Mouse (Mus musculus) heart, adult 2 months (tissue): ENCODE measurements at regions not wholly inside any gene's neighbourhood (a gene's known extent, or its start where the extent isn't known, plus 50 kb on each side); places are given as distances from the start of the nearest gene placed in this dataset.

Experiments
- DNase-seq, 2 experiments: peaks; one replicate each; pipeline ENCODE4 v3.0.0; 2021
- H3K27ac ChIP-seq: fragments of 200-600 bp; 2 replicates; pipeline ENCODE4 v1.8.1; 2022
- H3K27me3 ChIP-seq: fragments of 200-500 bp; 2 replicates; pipeline ENCODE4 v1.6.1; 2012; ENCODE audit warnings: mild to moderate bottlenecking, low read length, inconsistent platforms, mixed read lengths; ENCODE audit not compliant: control insufficient read depth, insufficient read depth
- H3K36me3 ChIP-seq: fragments of 200-500 bp; 2 replicates; pipeline ENCODE4 v1.6.1; 2012; ENCODE audit warnings: low read length, inconsistent platforms; ENCODE audit not compliant: control insufficient read depth, insufficient read depth
- H3K4me1 ChIP-seq: fragments of 200-500 bp; 2 replicates; pipeline ENCODE4 v1.6.1; 2011; ENCODE audit warnings: low read length; ENCODE audit not compliant: control insufficient read depth, insufficient read depth
- H3K4me3 ChIP-seq: fragments of 200-600 bp; 2 replicates; pipeline ENCODE4 v1.8.1; 2022
- H3K79me2 ChIP-seq: fragments of 200-500 bp; replicated peaks from 2 replicates; pipeline ENCODE4 v1.6.1; 2012; ENCODE audit warnings: mild to moderate bottlenecking, inconsistent platforms, low read length, moderate library complexity, mixed read lengths; ENCODE audit not compliant: control insufficient read depth, insufficient read depth
- H3K9ac ChIP-seq: fragments of 200-500 bp; 2 replicates; pipeline ENCODE4 v1.6.1; 2012; ENCODE audit warnings: low read depth, mild to moderate bottlenecking, control low read depth, inconsistent platforms, low read length, mixed read lengths
- CTCF ChIP-seq: fragments of 200-600 bp; IDR thresholded peaks from 2 replicates; pipeline ENCODE4 v1.8.1; 2022; ENCODE audit warnings: antibody characterized with exemption, mild to moderate bottlenecking, moderate library complexity
- EP300 ChIP-seq: fragments of 200-500 bp; IDR thresholded peaks from 2 replicates; pipeline ENCODE4 v1.6.1; 2011; ENCODE audit warnings: low read depth, low read length, control low read depth; ENCODE audit not compliant: insufficient read depth
- POLR2A ChIP-seq: fragments of 200-500 bp; IDR thresholded peaks from 2 replicates; pipeline ENCODE4 v1.6.1; 2011; ENCODE audit warnings: mild to moderate bottlenecking, low read depth, low read length, control low read depth; ENCODE audit not compliant: insufficient read depth
- WGBS: fragments of 180-500 bp; shearing (Covaris S2); methylation state at CpG from one replicate; pipeline ENCODE4 v1.1.7; 2018; 5-methylcytosine and 5-hydroxymethylcytosine counted together
- intact Hi-C: fragments of 180-260 bp; cut with DNase I; formaldehyde crosslinking; loops from one replicate; pipeline ENCODE4 v1.15.1; 2025

- Histone ChIP-seq H3K4me3 (no peak overlapping the region), H3K27me3 (no peaks in the 10 kb centered on the region), H3K79me2 (no peaks in the 10 kb centered on the region), H3K9ac (no peak overlapping the region), H3K4me1 (no peaks in the 10 kb centered on the region), H3K36me3 (no peaks in the 10 kb centered on the region), H3K27ac (no peak overlapping the region)
- intact Hi-C loops, result no loop called here
- WGBS, result 70% methylated on average over 2 of the region's 2 CpGs
- DNase-seq, result no peak
- TF ChIP-seq EP300, result no peak
- TF ChIP-seq CTCF, result no peak
- no peak for TF ChIP-seq POLR2A
These were observed 383.0 kb upstream of the Slc7a11 start for GRCm38 (mm10) chr3:50826424-50826819.

DNA sequence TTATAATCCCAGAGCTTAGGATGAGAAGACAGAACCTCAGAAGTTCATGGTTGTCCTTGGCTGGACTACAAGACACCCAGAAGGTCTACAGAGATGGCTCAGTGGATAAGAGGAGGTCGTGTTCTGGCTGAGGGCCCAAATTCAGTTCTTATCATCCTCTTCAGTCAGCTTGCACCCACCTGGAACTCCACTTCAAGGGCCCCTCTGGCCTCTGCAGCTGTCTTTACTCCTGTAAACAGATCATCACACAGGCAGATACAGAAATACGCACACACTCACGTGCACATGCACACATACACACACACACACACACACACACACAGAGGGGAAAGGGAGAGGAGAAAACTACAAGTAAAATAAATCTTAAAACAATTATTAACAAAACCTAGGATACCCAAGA, 385.8 kb upstream of the Slc7a11 start:
- Histone ChIP-seq H3K9ac (no peak overlapping the region), H3K79me2 (no peaks in the 10 kb centered on the region), H3K36me3 (no peaks in the 10 kb centered on the region), H3K4me3 (no peak overlapping the region), H3K27me3 (no peaks in the 10 kb centered on the region), H3K27ac (no peak overlapping the region), H3K4me1 (no peaks in the 10 kb centered on the region)
- intact Hi-C loops, result no loop called here
- 69% methylated on average over 3 of the region's 3 CpGs for WGBS
- no peak for DNase-seq
- TF ChIP-seq EP300 (no peak), CTCF (no peak), POLR2A (no peak)

- Histone ChIP-seq H3K27me3 (no peaks in the 10 kb centered on the region), H3K4me3 (no peak overlapping the region), H3K79me2 (no peaks in the 10 kb centered on the region), H3K4me1 (no peaks in the 10 kb centered on the region), H3K36me3 (no peaks in the 10 kb centered on the region), H3K27ac (no peak overlapping the region), H3K9ac (no peak overlapping the region)
- 81% methylated on average over 6 of the region's 6 CpGs for WGBS
- intact Hi-C loops, result no loop called here
- TF ChIP-seq CTCF (no peak), EP300 (no peak), POLR2A (no peak)
- DNase-seq, result no peak
These were observed 387.0 kb upstream of the Slc7a11 start for GRCm38 (mm10) chr3:50830446-50830845.

- Histone ChIP-seq H3K4me3 (no peak overlapping the region), H3K9ac (no peak overlapping the region), H3K27ac (no peak overlapping the region), H3K4me1 (no peaks in the 10 kb centered on the region), H3K79me2 (no peaks in the 10 kb centered on the region), H3K27me3 (no peaks in the 10 kb centered on the region), H3K36me3 (no peaks in the 10 kb centered on the region)
- 74% methylated on average over 9 of the region's 9 CpGs for WGBS
- TF ChIP-seq CTCF (no peak), EP300 (no peak), POLR2A (no peak)
- intact Hi-C loops, result no loop called here
- no peak for DNase-seq
These were observed 387.5 kb upstream of the Slc7a11 start for GRCm38 (mm10) chr3:50830926-50831325.

GRCm38 (mm10) chr3:50842216-50842615, 382.0 kb upstream of the Noct start:
- no peaks in the 10 kb centered on the region for H3K27me3 ChIP-seq
- no peaks in the 10 kb centered on the region for H3K4me1 ChIP-seq
- no peak for DNase-seq
- no peak overlapping the region for H3K4me3 ChIP-seq
- intact Hi-C loops, result no loop called here
- TF ChIP-seq EP300, result no peak
- TF ChIP-seq POLR2A, result no peak
- TF ChIP-seq CTCF, result no peak
- WGBS, result 59% methylated on average over 4 of the region's 4 CpGs
- no peak overlapping the region for H3K9ac ChIP-seq
- H3K79me2 ChIP-seq, result no peaks in the 10 kb centered on the region
- H3K36me3 ChIP-seq, result no peaks in the 10 kb centered on the region
- no peak overlapping the region for H3K27ac ChIP-seq

GRCm38 (mm10) chr3:50844835-50845301, 379.4 kb upstream of the Noct start:
- DNase-seq, result no peak

More at GRCm38 (mm10) chr3:50844835-50845301, 379.4 kb upstream of the Noct start:
- H3K79me2 ChIP-seq, result no peaks in the 10 kb centered on the region
- H3K9ac ChIP-seq, result no peak overlapping the region
- 64% methylated on average over 8 of the region's 8 CpGs for WGBS
- no peak for TF ChIP-seq EP300
- TF ChIP-seq POLR2A, result no peak
- TF ChIP-seq CTCF, result no peak
- intact Hi-C loops, result no loop called here
- H3K27me3 ChIP-seq, result no peaks in the 10 kb centered on the region
- H3K36me3 ChIP-seq, result no peaks in the 10 kb centered on the region
- no peaks in the 10 kb centered on the region for H3K4me1 ChIP-seq
- H3K4me3 ChIP-seq, result no peak overlapping the region
- H3K27ac ChIP-seq, result no peak overlapping the region
